Mouse (Mus musculus) T-helper 17 cell (primary cell): Measurements from ENCODE around the gene Bend5.

Source experiments
- in situ Hi-C, 2 experiments: fragments of 300-600 bp; cut with MboI, MseI; formaldehyde crosslinking; loops; 1 replicate in 1 of 2; 2 replicates in 1 of 2; pipeline ENCODE4 v1.15.1; 2025; ENCODE audit warnings: high pct_unique_total_duplicates in 2 of 2

The Bend5 gene

GRCm38 (mm10) chr4:111442435-111443238 is 27.8 kb downstream of the Bend5 start:
- in situ Hi-C loops = no loop called here

GRCm38 (mm10) chr4:111443906-111444615 is 29.3 kb downstream of the Bend5 start:
- in situ Hi-C loops = no loop called here

- in situ Hi-C loops = no loop called here
These were observed 29.9 kb downstream of the Bend5 start for GRCm38 (mm10) chr4:111444616-111445160.

GRCm38 (mm10) chr4:111447918-111448317 is 33.1 kb downstream of the Bend5 start:
- in situ Hi-C loops = no loop called here

- in situ Hi-C loops = no loop called here
These were observed 33.8 kb downstream of the Bend5 start for GRCm38 (mm10) chr4:111448586-111448985.

GRCm38 (mm10) chr4:111449442-111450199 is 34.8 kb downstream of the Bend5 start:
- in situ Hi-C loops = no loop called here

- in situ Hi-C loops = no loop called here
These were observed 36.6 kb downstream of the Bend5 start for GRCm38 (mm10) chr4:111451283-111451918.

GRCm38 (mm10) chr4:111452192-111452591 is 37.4 kb downstream of the Bend5 start:
- in situ Hi-C loops = no loop called here

- in situ Hi-C loops = no loop called here
These were observed 38.5 kb downstream of the Bend5 start for GRCm38 (mm10) chr4:111453275-111453674.

GRCm38 (mm10) chr4:111455621-111456020 is 40.8 kb downstream of the Bend5 start:
- in situ Hi-C loops = no loop called here

- in situ Hi-C loops = no loop called here
These were observed 42.8 kb downstream of the Bend5 start for GRCm38 (mm10) chr4:111457568-111457967.

GRCm38 (mm10) chr4:111467293-111467773 is 52.5 kb downstream of the Bend5 start:
- in situ Hi-C loops = no loop called here

- in situ Hi-C loops = no loop called here
These were observed 53.0 kb downstream of the Bend5 start for GRCm38 (mm10) chr4:111467796-111468195.

- in situ Hi-C loops = no loop called here
These were observed 55.0 kb downstream of the Bend5 start for GRCm38 (mm10) chr4:111469847-111470246.

GRCm38 (mm10) chr4:111471726-111472125 is 56.9 kb downstream of the Bend5 start:
- in situ Hi-C loops = no loop called here

- in situ Hi-C loops = no loop called here
These were observed 57.7 kb downstream of the Bend5 start for GRCm38 (mm10) chr4:111472511-111472910.

- in situ Hi-C loops = no loop called here
These were observed 58.2 kb downstream of the Bend5 start for GRCm38 (mm10) chr4:111473014-111473413.

GRCm38 (mm10) chr4:111475374-111475971 is 60.7 kb downstream of the Bend5 start:
- in situ Hi-C loops = no loop called here

- in situ Hi-C loops = no loop called here
These were observed 62.7 kb downstream of the Bend5 start for GRCm38 (mm10) chr4:111477507-111477906.

GRCm38 (mm10) chr4:111483499-111483898 is 68.7 kb downstream of the Bend5 start:
- in situ Hi-C loops = loop anchor here in 1 of 2 experiments (10.0 kb wide), 1 partner anchor 1449 kb away; no protein-coding TSS in a partner anchor

- in situ Hi-C loops = loop anchor here in 1 of 2 experiments (10.0 kb wide), 1 partner anchor 1450 kb away; no protein-coding TSS in a partner anchor
These were observed 70.4 kb downstream of the Bend5 start for GRCm38 (mm10) chr4:111485189-111485588.
